Mouse (Mus musculus) lung, adult 2 months (tissue): ENCODE measurements around the gene Armh3.

ENCODE experiments used
- CTCF ChIP-seq: fragments of 200-500 bp; IDR thresholded peaks from 2 replicates; pipeline ENCODE4 v1.5.1; 2011; ENCODE audit warnings: mild to moderate bottlenecking, low read length, control low read depth; ENCODE audit not compliant: insufficient read depth
- POLR2A ChIP-seq: fragments of 200-500 bp; IDR thresholded peaks from 2 replicates; pipeline ENCODE4 v1.6.1; 2011; ENCODE audit warnings: low read depth, mild to moderate bottlenecking, control low read depth, low read length, borderline replicate concordance; ENCODE audit errors: extremely low read depth

DNA sequence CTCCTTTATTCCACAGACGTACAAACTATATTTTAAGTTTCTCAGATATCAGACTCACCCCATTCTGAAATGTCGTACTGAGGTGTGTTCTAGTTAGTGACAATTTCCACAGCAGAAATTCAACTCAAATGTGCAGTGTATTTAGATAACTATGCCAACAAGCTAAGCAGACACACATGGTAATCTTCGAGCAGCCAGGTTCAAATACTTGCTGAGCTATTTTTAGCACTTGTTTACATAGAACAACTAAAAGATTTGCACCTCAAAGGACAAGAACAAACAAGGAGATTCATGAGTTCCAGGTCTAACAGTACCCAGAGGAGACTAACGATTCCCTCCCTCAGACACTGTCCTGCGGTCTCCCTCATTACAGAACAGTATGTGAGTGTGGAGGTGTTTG lies 171.2 kb downstream of the Armh3 start:
- TF ChIP-seq CTCF, result no peak
- TF ChIP-seq POLR2A, result no peak
